Mouse (Mus musculus) cerebellum, postnatal 14 days (tissue): ENCODE data around the gene Ngrn.

Experiments used
- DNase-seq, 2 experiments: peaks; one replicate each; pipeline ENCODE4 v3.0.0; 2021; ENCODE audit warnings: mixed read lengths in 2 of 2

Gene Ngrn

DNA sequence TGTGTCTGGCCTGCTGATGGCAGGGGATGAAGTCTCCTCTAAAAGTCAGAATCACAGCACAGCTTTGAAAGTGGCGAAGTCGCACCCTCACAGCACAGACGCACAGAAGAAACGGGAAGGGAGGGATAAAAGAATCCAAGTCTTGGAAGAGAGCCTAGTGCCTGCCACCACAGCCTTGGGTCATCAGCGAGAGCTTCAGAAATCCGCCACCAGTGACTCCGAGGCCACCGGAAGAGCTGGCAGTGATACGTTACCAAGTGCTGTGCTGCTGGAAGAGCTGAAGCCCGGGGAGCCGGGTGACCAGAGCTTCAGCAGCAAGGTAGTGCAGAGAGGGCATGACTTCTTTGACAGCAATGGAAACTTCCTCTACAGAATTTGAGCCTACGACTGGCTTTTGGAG, 3.6 kb downstream of the Ngrn start:
- DNase-seq = no peak

DNA sequence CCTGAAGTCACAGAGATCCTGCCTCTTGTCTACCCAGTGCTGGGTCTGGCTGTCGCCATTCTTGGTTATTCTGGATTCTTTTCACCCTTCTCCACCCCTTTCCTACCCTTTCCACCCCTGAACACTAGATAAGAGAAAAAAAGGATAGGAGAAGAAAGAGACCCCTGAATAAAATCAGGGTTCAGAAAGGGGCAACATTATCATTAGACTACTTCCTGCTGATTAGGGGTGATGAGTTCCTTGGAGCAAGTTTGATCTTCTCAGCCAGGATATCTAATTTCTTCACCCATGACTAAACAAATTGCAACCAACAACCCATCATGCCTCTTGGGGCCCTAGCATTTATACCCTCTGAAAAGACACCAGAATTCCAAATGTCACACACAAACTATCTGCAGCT, 6.7 kb downstream of the Ngrn start:
- no peak for DNase-seq

DNA sequence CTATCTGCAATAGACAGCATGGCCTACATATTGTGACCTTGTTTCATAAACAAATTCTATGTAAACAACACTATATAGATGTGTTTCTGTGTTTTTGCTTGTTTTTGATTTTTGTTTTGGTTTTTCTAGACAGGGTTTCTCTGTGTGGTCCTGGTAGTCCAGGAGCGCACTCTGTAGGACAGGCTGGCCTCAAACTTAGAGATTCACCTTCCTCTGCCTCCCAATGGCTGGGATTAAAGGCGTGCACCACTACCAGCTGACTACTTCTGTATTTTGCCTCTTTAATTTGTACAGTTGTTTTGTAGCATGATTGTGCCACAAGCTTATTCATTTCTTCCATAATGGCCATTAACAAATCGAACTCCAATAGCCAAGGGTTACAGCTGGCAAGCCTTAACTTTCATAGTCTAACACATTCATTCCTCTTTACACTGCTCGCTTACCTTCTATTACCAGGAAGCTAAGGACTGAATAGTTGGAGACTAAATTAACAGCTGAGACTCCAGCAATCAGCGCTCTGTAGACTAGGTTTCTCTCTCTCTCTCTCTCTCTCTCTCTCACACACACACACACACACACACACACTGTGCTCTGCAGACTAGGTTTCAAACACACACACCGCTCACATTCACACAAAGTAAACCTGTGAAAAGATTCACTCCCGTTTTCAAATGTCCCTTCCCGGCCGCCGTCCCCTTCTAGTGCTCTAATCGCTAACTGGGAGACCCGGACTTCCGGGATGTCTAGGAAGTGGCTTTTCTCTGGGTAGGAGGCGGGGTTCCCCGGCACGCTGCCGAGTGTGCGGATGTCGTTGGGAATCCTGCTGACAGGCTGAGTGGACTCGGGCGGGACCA, 8.1 kb downstream of the Ngrn start, which contains the start of gene Vps33b:
TSS of gene Vps33b (plus strand) at position 753 of the 854 bp plus-strand sequence.
- peak; percentile 98 to 100 for DNase-seq

DNA sequence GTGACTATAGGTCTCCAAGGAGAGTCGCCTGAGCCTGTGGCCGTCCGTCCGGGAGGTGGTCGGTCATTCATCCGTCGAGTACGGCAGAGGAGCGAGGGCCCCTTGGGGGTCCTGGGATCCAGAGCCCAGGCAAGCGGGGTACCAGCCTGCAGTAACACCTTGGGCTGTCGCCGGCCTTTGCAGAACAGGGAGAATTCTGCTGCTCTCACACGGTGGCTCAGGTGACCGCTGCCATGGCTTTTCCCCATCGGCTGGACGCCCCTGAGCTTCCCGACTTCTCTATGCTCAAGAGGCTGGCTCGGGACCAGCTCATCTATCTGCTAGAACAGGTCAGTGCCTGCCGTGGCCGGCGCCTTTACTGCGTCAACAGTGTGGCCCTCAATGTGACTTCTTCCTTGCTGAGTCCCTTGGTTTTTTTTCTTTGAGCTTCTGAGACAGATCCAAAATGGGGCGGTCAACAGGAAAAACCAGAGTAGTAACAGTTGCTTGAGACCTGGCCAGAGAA, 8.8 kb downstream of the Ngrn start:
- DNase-seq = peak in 1 of 2 experiments; percentile 80

DNA sequence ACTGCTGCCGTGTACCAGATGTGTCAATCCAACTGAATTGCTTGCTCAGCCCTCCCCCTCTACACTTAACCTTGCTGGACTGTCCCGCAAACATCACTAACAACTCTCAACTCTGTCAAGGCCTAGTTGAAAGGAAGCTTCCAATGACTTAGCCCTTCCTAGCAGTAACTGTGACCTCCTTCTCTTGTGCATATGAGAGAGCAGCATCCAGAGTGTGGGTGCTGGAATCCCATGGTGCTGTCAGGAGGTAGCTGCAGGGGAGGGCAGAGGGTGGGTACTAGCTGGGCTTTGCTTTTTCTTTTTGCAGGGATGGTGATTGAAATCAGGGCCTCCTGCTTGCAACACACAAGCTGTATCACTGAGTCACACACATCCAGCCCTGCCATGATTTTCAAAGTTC, 12.4 kb downstream of the Ngrn start:
- DNase-seq = no peak

DNA sequence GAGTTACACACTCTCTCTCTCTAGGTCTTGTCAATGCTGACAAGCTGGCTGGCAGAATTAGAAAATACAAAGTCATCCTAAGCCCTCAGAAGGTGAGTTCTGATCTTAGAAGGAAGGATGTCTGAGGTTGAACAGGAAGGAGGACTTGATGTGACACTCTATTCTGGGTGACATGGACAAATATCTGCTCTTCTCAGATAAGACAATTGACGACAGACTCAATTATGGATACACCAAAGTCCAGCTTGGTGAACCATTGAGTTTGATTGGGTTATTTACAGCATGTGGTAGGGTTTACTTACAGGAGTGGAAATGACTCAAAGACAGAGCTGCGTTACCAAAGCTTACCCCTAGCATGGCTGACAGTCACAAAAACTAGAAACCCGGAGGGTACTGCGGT, 15.4 kb downstream of the Ngrn start:
- no peak for DNase-seq

DNA sequence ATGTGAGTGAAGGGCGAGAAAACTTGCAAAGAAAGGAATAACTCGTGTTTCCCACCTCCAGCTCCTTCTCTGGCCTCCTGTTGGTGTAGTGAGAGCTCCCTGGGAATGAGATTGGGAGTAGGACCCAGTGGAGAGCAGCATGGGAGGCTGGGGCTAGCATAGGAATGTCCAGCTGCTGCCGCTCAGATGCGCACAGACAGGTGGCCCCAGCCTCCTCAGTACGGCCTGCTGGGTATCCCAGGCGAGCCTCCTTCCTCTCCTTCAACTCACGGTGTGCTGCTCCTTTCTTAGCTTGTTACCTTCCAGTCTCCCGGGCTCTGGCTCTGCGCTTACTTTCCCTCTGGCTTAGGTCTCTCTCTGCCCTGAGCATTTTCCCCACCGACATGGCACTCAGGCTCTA, 19.0 kb downstream of the Ngrn start:
- DNase-seq = no peak

DNA sequence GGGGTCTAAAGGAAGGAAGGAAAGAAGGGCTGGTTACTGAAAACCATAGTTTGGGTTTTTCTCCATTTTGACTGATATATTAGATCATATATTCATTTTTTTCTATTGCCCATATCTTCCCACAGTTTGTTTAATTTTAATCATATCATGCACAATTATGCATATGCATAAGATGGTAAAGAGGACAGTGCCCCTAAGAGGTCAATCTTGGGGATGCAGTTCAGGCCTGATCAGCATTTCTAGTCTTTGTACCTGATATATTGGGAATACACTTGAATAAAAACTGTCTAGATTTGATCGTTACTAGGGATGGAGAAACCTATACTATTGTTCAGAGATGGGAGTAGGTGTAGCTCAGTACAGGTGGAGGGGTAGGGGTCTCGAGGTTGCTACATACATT, 20.0 kb downstream of the Ngrn start:
- no peak for DNase-seq

DNA sequence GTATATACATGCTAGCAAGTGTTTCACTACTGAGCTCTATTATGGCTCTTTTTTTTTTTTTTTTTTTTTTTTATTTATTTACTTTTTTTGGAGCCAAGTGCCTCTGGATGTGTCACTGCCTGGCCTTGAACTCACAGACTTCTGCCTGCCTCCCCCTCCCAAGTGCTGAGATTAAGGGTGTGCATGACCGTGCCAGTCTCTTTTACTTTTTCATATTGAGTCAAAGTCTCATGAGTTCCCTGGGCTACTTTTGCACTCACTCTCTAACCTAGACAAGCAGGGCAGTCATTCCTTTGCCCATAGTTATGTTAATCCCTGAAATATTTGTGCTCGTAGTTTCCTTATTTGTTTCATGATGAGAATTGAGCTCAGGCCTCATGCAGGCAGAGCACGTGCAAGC, 20.6 kb downstream of the Ngrn start:
- no peak for DNase-seq

DNA sequence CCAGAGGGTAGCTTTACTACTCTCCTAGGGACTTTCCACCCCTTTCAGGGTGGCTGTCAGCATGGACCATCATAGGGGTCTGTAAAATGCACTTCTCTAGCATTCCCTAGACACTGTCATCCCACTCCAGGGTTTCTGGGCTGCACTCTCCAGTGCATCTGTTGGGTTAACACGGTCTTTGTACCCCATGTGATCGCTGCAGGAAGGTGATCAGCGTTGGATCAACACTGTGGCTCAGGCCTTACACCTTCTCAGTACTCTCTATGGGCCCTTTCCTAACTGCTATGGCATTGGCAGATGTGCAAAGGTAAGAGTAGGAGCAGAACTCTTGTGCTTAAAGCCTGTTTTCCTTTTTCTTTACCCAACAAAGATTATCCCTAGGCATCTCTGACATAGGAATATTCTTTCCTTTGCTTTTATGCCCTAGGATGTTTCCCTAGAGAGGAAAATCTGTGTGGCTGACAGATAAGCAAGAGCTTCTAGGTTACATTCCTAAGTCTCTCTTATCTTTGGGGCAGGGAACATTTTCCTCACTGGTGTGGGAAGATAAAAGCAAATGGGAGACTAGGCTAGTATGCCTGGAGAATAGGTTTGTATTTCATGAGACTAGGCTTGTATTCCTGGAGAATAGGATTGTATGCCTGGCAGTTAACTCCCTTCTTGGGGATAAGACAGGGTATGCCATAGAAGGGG, 22.4 kb downstream of the Ngrn start:
- DNase-seq = no peak

DNA sequence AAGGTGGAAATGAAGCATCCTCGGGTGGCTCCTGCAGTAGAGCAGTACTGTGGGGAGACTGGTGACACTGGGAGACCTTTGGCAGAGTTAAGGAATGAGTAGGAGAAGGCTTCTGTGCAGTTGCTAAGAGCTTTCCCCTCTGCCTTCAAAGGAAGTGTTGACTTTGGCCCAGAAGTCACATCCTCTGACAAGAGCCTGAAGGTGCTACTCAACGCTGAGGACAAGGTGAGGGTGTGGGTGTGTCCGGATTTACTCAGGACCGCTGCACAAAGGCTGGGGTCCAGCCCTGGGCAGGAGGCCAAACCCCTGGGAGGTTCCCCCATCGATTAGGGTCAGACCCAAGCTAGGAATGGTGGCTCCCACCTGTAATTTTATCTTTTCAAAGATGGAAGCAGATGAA, 23.4 kb downstream of the Ngrn start:
- no peak for DNase-seq

DNA sequence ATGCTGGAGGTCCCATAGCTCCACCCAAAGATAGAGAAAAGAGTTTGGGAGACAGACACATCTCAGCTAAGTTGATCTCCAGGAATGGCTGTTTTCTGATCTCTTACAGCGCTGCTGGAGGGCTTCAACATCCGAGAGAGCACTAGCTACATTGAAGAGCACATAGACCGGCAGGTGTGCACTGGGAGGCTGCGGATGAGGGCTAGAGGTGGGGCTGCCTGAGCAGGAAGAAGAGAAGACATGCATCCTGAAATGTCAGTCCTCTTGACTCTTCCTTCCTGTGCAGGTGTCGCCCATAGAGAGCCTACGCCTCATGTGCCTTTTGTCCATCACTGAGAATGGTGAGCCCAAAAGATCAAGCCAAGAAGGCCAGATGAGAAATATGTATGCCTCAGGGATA, 24.7 kb downstream of the Ngrn start:
- no peak for DNase-seq

DNA sequence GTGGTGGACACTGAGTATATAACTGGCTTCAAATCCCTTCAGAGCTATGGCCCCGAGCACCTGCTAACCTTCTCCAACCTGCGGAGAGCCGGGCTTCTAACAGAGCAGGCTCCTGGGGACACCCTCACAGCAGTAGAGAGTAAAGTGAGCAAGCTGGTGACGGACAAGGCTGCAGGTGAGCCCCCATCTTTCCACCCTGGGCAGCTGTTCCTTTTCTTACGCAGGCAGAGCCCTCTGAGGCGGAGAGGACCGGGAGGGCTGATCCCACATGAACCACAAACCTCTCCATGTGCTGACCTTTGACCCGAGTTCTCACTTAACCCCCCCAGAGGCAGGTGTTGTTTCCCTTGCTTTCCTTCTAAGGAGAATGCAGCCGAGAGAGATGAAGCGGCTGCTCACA, 26.7 kb downstream of the Ngrn start:
- no peak for DNase-seq

DNA sequence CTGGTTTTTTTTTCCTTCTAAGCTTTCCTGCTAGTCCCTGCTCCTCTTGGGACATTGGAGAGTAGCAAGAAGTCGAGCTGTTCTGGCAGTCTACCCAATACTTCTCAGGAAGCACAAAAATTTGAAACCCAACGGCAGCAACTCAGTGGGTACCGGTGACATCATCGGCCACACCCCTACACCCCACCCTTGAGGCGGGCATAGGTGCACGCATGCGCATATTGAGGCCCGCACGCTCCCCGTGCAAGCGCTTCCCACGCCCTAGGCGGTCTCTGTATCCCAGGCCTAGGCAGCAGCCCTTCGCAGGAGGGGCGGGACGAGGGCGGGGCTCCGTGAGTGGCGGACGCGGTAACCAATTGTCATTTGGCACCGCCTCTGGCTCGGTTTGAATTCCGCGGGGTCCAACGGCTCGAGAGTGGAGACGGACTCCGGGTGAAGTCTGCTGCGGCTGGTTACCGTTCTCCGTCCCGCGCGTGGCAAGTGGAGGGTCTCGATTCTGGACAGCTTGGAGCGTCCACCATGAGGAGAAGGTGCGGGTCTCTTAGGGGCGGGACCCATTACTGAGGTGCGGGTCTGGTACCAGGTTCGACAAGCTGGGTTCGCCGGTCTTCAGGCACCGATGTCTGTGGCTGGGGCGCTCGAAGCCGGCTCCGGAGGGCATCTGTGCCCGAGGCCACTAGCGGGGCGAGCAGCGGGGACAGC, 33.2 kb downstream of the Ngrn start, which contains the start of gene Prc1:
TSS of gene Prc1 (plus strand) at position 389 of the 702 bp plus-strand sequence.
- DNase-seq = peak; percentile 98 to 100

DNA sequence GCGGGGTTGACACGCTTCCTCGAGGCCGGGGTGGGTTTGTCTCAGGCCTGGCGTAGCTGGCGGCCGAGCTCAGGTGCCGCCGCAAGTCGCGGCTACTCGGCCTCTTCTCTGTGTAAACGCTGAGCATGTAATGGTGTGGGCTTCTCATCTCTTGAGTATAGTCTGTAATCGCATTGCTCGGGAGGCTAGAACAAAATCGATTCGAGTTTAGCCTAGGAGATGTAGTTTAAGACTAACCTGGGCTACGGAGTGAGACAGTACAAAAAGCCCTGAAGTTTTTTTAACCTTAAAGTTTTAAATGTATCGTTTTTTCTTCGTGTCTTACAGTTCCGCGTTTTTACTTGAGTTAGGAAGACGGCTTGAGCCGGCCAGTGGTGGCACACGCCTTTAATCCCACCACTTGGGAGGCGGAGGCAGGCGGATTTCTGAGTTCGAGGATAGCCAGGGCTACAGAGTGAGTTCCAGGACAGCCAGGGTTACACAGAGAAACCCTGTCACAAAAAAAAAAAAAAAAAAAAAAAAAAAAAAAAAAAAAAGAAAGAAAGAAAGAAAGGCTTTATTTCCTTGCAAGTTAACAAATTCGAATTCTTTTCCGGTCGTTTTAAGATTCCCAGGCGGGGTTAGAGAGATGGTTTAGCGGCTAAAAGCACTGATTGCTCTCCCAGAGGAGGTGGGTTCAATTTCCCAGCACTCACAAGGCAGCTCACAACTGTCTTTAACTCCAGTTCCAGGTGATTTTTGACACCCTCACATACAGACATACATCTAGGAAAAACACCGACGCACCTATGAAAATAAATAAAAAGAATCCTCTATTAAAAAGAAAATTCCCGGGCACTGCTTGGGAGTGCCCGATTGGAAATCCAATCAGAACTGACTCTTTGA, 34.0 kb downstream of the Ngrn start:
- peak in 1 of 2 experiments; percentile 14 for DNase-seq

DNA sequence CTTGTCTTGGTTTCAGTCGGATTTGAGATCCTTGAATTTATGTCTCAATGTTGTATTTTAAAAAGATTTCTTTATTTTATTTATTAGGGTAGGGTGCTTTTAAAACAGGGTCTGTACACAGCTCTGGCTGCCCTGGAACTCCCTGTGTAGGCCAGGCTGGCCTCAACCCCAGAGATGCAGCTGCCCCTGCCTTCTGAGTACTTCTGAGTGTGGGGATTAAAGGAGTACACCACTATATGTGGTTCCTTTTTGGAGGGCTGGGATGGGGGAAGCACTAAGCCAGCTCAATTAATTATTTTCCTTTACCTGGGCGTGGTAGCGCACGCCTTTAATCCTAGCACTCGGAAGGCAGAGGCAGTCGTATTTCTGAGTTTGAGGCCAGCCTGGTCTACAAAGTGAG, 35.4 kb downstream of the Ngrn start:
- no peak for DNase-seq

DNA sequence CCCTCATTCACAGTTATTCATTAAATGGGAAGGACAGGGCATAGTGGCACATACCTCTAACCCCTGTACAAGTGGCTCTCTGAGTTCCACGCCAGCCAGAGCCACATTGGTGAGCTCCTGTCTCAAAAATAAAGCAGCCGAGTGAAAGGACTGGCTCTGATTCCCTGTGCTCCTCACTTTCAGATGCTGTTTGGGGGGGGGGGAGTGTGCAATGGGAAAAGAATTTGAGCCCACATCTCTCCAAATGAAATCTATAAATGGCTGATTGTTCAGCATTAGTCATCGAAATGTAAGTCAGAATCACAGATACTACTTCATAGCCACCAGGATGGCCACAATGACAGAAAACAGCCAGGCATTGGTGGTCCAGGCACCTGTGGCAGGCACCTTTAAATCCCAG, 36.0 kb downstream of the Ngrn start:
- no peak for DNase-seq

DNA sequence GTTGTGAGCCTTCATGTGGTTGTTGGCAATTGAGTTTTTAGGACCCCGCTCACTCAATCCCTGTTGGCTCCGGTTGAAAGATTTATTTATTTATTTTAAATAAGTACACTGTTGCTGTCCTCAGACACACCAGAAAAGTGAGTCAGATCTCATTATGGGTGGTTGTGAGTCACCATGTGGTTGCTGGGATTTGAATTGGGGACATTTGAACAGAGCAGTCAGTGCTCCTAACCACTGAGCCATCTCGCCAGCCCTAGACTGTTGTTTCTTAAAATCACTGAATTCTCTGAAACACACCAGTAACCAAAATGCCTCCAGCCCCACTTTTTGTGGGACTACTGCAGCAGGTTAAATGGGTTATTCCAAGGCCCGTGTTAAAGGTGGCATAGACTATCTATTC, 37.7 kb downstream of the Ngrn start:
- no peak for DNase-seq

DNA sequence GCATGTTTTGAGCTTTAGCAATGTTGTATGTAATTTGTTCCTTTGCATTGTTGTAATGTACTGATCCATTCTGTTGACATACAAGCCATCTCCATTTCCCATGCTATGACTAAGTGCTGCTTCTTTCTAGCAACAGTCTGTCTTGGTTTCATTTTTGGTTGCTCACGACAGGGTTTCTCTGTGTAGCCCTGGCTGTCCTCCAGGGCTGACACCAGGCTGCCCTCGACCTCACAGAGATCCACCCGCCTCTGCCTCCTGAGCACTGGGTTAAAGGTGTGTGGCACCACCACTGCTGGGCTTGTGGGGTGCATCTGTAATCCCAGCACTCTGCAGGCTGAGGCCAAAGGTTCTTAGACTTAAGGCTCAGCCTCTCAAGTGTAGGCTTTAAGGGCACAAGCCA, 38.6 kb downstream of the Ngrn start:
- no peak for DNase-seq

DNA sequence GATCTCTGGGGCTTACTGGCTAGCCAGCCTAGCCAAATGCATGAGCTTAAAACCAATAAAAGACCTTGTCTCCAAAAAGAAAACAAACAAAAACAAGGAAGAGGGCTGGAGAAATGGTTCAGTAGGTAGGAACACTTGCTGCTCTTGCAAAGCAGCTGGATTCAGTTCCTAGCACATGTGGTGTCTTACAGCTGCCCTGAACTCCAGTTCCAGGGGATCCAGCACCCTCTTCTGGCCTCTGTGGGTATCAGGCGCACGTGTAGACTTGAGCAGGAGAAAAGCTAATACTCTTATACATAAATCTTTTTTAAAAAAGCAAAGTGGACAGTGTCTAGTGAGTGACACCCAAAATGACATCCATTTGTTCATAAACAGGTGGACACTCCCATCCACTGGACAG, 40.5 kb downstream of the Ngrn start:
- no peak for DNase-seq

DNA sequence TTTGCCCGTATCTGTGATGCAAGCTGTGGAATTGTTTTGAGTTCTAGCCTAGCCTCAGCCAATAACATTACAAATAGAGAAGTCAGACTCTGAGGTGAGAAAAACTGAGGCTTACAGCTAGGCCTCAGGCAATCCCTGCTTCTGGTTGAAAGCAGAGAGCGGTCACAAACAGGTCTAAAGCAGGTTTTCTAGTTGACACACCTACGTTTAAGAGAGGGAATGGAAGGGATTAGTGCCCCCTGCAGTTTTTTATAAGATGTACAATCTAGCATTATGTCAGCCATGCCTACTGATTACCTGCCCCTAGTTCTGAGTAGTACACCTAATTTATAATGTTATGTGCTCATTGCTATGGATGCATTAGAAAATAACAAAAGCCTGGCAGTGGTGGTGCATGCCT, 46.8 kb downstream of the Ngrn start:
- DNase-seq = no peak

DNA sequence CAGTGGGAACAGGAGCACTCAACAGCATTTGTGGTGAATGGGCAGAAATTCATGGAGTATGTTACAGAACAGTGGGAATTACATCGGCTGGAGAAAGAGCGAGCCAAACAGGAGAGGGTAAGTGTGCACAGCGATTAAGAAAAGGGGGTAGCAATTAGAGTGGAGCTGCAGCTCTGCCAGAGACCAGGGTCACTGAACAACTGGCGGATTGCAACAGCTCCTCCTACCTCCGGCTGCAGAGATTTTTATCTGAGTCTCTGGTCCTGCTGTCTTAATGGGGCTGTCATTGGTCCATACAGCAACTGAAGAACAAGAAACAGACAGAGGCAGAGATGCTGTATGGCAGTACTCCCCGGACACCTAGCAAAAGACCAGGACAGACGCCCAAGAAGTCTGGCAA, 49.8 kb downstream of the Ngrn start:
- DNase-seq = no peak
